Mouse (Mus musculus) forebrain, embryonic 16.5 days (tissue): ENCODE results near the gene Foxa3. TPM values are rescaled to one million over a fixed set of nuclear protein-coding genes. Genes with fewer than 3 reads are reported as not detected.
A peak's percentile ranks its signal among the peaks of the same experiment; 100 is the strongest.

Experiments
- ATAC-seq: fragments of 200-750 bp; cut with Nextera tagmentation; 2 replicates; pipeline ENCODE4 v1.8.0; 2017; ENCODE audit warnings: mild to moderate bottlenecking, moderate library complexity
- H3K27ac ChIP-seq: fragments of 300-500 bp; sonication (generic); 2 replicates; pipeline ENCODE4 v1.5.1; 2014; ENCODE audit warnings: low read length, control low read depth
- H3K27me3 ChIP-seq: fragments of 300-500 bp; sonication (generic); replicated peaks from 2 replicates; pipeline ENCODE4 v1.6.1; 2014; ENCODE audit warnings: low read length; ENCODE audit not compliant: control insufficient read depth, insufficient read depth
- H3K36me3 ChIP-seq: fragments of 300-500 bp; sonication (generic); 2 replicates; pipeline ENCODE4 v1.6.1; 2014; ENCODE audit not compliant: control insufficient read depth, insufficient read depth
- H3K4me1 ChIP-seq: fragments of 300-500 bp; sonication (generic); replicated peaks from 2 replicates; pipeline ENCODE4 v1.6.1; 2014; ENCODE audit warnings: low read length; ENCODE audit not compliant: control insufficient read depth, insufficient read depth
- H3K4me2 ChIP-seq: fragments of 300-500 bp; sonication (generic); 2 replicates; pipeline ENCODE4 v1.6.1; 2014; ENCODE audit warnings: mild to moderate bottlenecking, low read length, control low read depth
- H3K4me3 ChIP-seq: fragments of 300-500 bp; sonication (generic); replicated peaks from 2 replicates; pipeline ENCODE4 v1.5.1; 2014; ENCODE audit warnings: mild to moderate bottlenecking, low read length, control low read depth
- H3K9ac ChIP-seq: fragments of 300-500 bp; sonication (generic); replicated peaks from 2 replicates; pipeline ENCODE4 v1.6.1; 2014; ENCODE audit warnings: low read depth, low read length, control low read depth
- H3K9me3 ChIP-seq: fragments of 300-500 bp; sonication (generic); 2 replicates; pipeline ENCODE4 v1.6.1; 2016; ENCODE audit warnings: low read length; ENCODE audit not compliant: control insufficient read depth
- WGBS: fragments of 180-500 bp; shearing (Covaris S2); extraction: QIAGEN DNeasy Blood & Tissue Kit; methylation state at CpG from one replicate; pipeline ENCODE4 v1.1.7; 2014; 5-methylcytosine and 5-hydroxymethylcytosine counted together
- polyA plus RNA-seq: library from polyadenylated mRNA; unstranded; fragments of >200 nt; fragmentation: Nextera tagmentation; extraction: Ambion mirVana; gene quantifications from 2 replicates; pipeline ENCODE4 v1.2.1, GENCODE M21; 2015

Foxa3 gene
- polyA plus RNA-seq, 1 experiment from 2014 or later, result not detected

- H3K9ac ChIP-seq, result peak within 1 kb of the TSS; percentile 45
- H3K27me3 ChIP-seq, result no peaks in the 10 kb centered on the region
- H3K27ac ChIP-seq, result no peak within 1 kb of the TSS
- H3K36me3 ChIP-seq, result peaks cover 21% of the 10 kb centered on the region
- H3K4me3 ChIP-seq, result peak within 1 kb of the TSS; percentile 28
- H3K9me3 ChIP-seq, result no peaks in the 10 kb centered on the region
- 16% methylated on average over 33 of the region's 33 CpGs for WGBS
- H3K4me1 ChIP-seq, result peaks cover 10% of the 10 kb centered on the region
- ATAC-seq, result peak; percentile 66
- H3K4me2 ChIP-seq, result peak within 1 kb of the TSS; percentile 51
Measured at GRCm38 (mm10) chr7:19054047-19054776, 30.9 kb upstream of the Foxa3 start, which contains the start of gene Rsph6a. Rsph6a (plus strand) TSS chr7:19054690.

GRCm38 (mm10) chr7:19053136-19053532, 29.8 kb upstream of the Foxa3 start:
- ATAC-seq, result no peak
- Histone ChIP-seq H3K36me3 (peaks cover 24% of the 10 kb centered on the region), H3K4me3 (no peak overlapping the region), H3K27me3 (no peaks in the 10 kb centered on the region), H3K4me1 (peaks cover 10% of the 10 kb centered on the region), H3K27ac (no peak overlapping the region), H3K9me3 (no peaks in the 10 kb centered on the region), H3K4me2 (no peak overlapping the region), H3K9ac (no peak overlapping the region)
- 90% methylated on average over 7 of the region's 7 CpGs for WGBS

- H3K4me3 ChIP-seq, result no peak overlapping the region
- no peak overlapping the region for H3K4me2 ChIP-seq
- no peak overlapping the region for H3K9ac ChIP-seq
- 90% methylated on average over 15 of the region's 15 CpGs for WGBS
- peaks cover 10% of the 10 kb centered on the region for H3K4me1 ChIP-seq
- no peak for ATAC-seq
- H3K36me3 ChIP-seq, result peaks cover 25% of the 10 kb centered on the region
- H3K9me3 ChIP-seq, result no peaks in the 10 kb centered on the region
- H3K27ac ChIP-seq, result no peak overlapping the region
- no peaks in the 10 kb centered on the region for H3K27me3 ChIP-seq
Measured at GRCm38 (mm10) chr7:19052345-19053135, 29.2 kb upstream of the Foxa3 start.

- Histone ChIP-seq H3K27ac (no peak overlapping the region), H3K4me3 (no peak overlapping the region), H3K4me1 (peaks cover 10% of the 10 kb centered on the region), H3K4me2 (no peak overlapping the region), H3K9ac (no peak overlapping the region), H3K9me3 (no peaks in the 10 kb centered on the region), H3K27me3 (no peaks in the 10 kb centered on the region), H3K36me3 (peaks cover 33% of the 10 kb centered on the region)
- no peak for ATAC-seq
- WGBS, result 74% methylated on average over 4 of the region's 4 CpGs
Measured at GRCm38 (mm10) chr7:19051161-19051560, 27.8 kb upstream of the Foxa3 start.

GRCm38 (mm10) chr7:19050172-19050571, 26.8 kb upstream of the Foxa3 start:
- Histone ChIP-seq H3K9me3 (no peaks in the 10 kb centered on the region), H3K27me3 (no peaks in the 10 kb centered on the region), H3K4me3 (no peak overlapping the region), H3K9ac (no peak overlapping the region), H3K4me1 (peaks cover 10% of the 10 kb centered on the region), H3K27ac (no peak overlapping the region), H3K4me2 (no peak overlapping the region), H3K36me3 (peaks cover 37% of the 10 kb centered on the region)
- ATAC-seq, result no peak
- WGBS, result 85% methylated on average over 8 of the region's 8 CpGs

GRCm38 (mm10) chr7:19049252-19049651, 25.9 kb upstream of the Foxa3 start:
- ATAC-seq, result no peak
- 94% methylated on average over 5 of the region's 5 CpGs for WGBS
- no peak overlapping the region for H3K9ac ChIP-seq

GRCm38 (mm10) chr7:19048006-19048527, 24.7 kb upstream of the Foxa3 start:
- Histone ChIP-seq H3K4me1 (no peaks in the 10 kb centered on the region), H3K27ac (no peak overlapping the region), H3K9ac (no peak overlapping the region), H3K4me2 (no peak overlapping the region), H3K36me3 (peaks cover 51% of the 10 kb centered on the region), H3K27me3 (no peaks in the 10 kb centered on the region), H3K4me3 (no peak overlapping the region), H3K9me3 (no peaks in the 10 kb centered on the region)
- 89% methylated on average over 14 of the region's 14 CpGs for WGBS
- ATAC-seq, result no peak

More at GRCm38 (mm10) chr7:19049252-19049651, 25.9 kb upstream of the Foxa3 start:
- peaks cover 4% of the 10 kb centered on the region for H3K4me1 ChIP-seq
- H3K4me3 ChIP-seq, result no peak overlapping the region
- no peaks in the 10 kb centered on the region for H3K27me3 ChIP-seq
- H3K4me2 ChIP-seq, result no peak overlapping the region
- no peaks in the 10 kb centered on the region for H3K9me3 ChIP-seq
- no peak overlapping the region for H3K27ac ChIP-seq
- H3K36me3 ChIP-seq, result peaks cover 46% of the 10 kb centered on the region

- Histone ChIP-seq H3K27me3 (no peaks in the 10 kb centered on the region), H3K4me3 (no peak overlapping the region), H3K27ac (no peak overlapping the region), H3K4me1 (no peaks in the 10 kb centered on the region), H3K4me2 (no peak overlapping the region), H3K9me3 (no peaks in the 10 kb centered on the region), H3K36me3 (peaks cover 67% of the 10 kb centered on the region), H3K9ac (no peak overlapping the region)
- WGBS, result 96% methylated on average over 11 of the region's 11 CpGs
- no peak for ATAC-seq
Measured at GRCm38 (mm10) chr7:19046286-19047069, 23.1 kb upstream of the Foxa3 start.

GRCm38 (mm10) chr7:19044616-19045015, 21.3 kb upstream of the Foxa3 start:
- Histone ChIP-seq H3K36me3 (peaks cover 65% of the 10 kb centered on the region), H3K27ac (no peak overlapping the region), H3K4me2 (no peak overlapping the region), H3K27me3 (no peaks in the 10 kb centered on the region), H3K9me3 (no peaks in the 10 kb centered on the region), H3K4me1 (no peaks in the 10 kb centered on the region), H3K9ac (no peak overlapping the region), H3K4me3 (no peak overlapping the region)
- no peak for ATAC-seq
- 96% methylated on average over 6 of the region's 6 CpGs for WGBS
